Mouse (Mus musculus) myocyte (in vitro differentiated cells): ENCODE measurements around the gene Zscan5b.

ENCODE experiments used
- MYOG ChIP-seq, 3 experiments: IDR thresholded peaks; one replicate each; pipeline ENCODE4 v1.6.1; 2011; ENCODE audit warnings: control low read depth in 2 of 3, low read depth in 2 of 3, mild to moderate bottlenecking in 2 of 3; ENCODE audit not compliant: insufficient read length in 2 of 3, control insufficient read depth in 1 of 3, insufficient read depth in 1 of 3
- POLR2A ChIP-seq: IDR thresholded peaks from one replicate; pipeline ENCODE4 v1.6.1; 2011; ENCODE audit warnings: low read depth, mild to moderate bottlenecking, control low read depth, moderate library complexity; ENCODE audit not compliant: insufficient read length
- TCF12 ChIP-seq: IDR thresholded peaks from one replicate; pipeline ENCODE4 v1.6.1; 2011; ENCODE audit warnings: mild to moderate bottlenecking, control low read depth; ENCODE audit not compliant: poor library complexity, insufficient read depth, severe bottlenecking
- USF1 ChIP-seq: IDR thresholded peaks from one replicate; pipeline ENCODE4 v1.6.1; 2011; ENCODE audit warnings: low read depth, mild to moderate bottlenecking, control low read depth, moderate library complexity

GRCm38 (mm10) chr7:6265695-6266094 is 43.6 kb downstream of the Zscan5b start:
- no peak for TF ChIP-seq MYOG (IDR thresholded peaks at IDR 0.05; ENCODE audit: control insufficient read depth in 1 of 3, insufficient read depth in 1 of 3, insufficient read length in 2 of 3, low read depth in 2 of 3)
- TF ChIP-seq TCF12, result no peak
- TF ChIP-seq POLR2A, result no peak
- no peak for TF ChIP-seq USF1
